In the genomic region with DNA sequence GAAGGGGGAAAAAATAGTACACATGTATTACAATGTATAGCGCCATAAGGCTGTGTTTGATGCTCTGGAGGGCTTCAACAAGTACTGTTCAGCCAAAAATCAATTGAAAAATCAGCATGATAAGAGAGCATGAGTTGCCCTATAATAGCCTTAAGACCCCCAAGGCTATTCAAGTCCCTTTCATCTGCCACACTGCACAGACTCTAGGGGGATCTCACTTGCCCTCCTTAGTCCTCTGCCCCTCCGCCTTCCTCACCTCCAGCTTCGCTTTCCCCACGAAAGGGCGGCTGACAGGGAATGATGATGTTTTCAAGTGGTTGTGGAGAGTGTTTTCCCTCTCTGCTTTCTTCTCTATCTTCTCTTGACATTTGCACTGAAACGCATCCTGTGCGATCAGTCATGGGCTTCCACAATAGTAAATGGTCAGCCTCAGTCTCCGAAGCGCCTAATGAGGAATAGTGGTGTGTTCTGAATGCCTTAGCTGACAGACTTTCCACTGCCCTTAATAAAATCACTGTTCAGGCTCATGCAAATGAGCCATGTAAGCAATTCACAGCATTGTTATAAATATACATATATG, we compare ENCODE assay signal across 25 mouse cellular contexts. TPM values are rescaled to one million over a fixed set of nuclear protein-coding genes. Genes with fewer than 3 reads are reported as not detected.
DNase-seq lines count a peak whose midpoint lies in the region; ATAC-seq lines count a peak whose summit lies in the region.
"Had no signal": no experiment of that assay in that cellular context is flagged by ENCODE, and none has a peak within 500 bp of the region (broad histone marks: within the 10 kb centered on the region; RNA-seq: fewer than 3 reads in every experiment).

No protein-coding gene starts in this region.

- no peaks in the 10 kb centered on the region for H3K9me3 ChIP-seq in forebrain, embryonic 13.5 days (replicated peaks)
- H3K9me3 ChIP-seq in forebrain, embryonic 10.5 days = no peaks in the 10 kb centered on the region
- no peaks in the 10 kb centered on the region for H3K9me3 ChIP-seq in forebrain, embryonic 14.5 days (replicated peaks; ENCODE audit: control insufficient read depth, low read length)
- H3K9me3 ChIP-seq in hindbrain, embryonic 14.5 days (ENCODE audit: control insufficient read depth, low read length) = no peaks in the 10 kb centered on the region
- no peaks in the 10 kb centered on the region for H3K9me3 ChIP-seq in midbrain, embryonic 13.5 days
- H3K9me3 ChIP-seq: embryonic facial prominence, embryonic 12.5 days; heart, embryonic 10.5 days had no signal

- no peak for DNase-seq in forebrain, embryonic 10.5 days (ENCODE audit: extremely low spot score, low spot score)
- no peak for DNase-seq in forebrain, embryonic 14.5 days (ENCODE audit: low spot score)
- no peak for DNase-seq in hindbrain, embryonic 14.5 days (ENCODE audit: low spot score)
- no peak for DNase-seq in gastrocnemius, adult 8-10 months (ENCODE audit: low spot score in 2 of 2)
- no peak for DNase-seq in thymus, adult 18-20 months
- DNase-seq in kidney, postnatal 4 days = no peak
- DNase-seq: adrenal gland, postnatal 25 days; cerebellum, adult 11 months; cerebellum, postnatal 14 days; heart, postnatal 4 days; kidney, postnatal 36 days; layer of hippocampus, adult 9-11 months; left cerebral cortex, postnatal 4 days; right cerebral cortex, adult 18-20 months; thymus, adult 2 months; thymus, postnatal 4 days had no signal

- no peak overlapping the region for H3K9ac ChIP-seq in forebrain, embryonic 13.5 days
- no peak overlapping the region for H3K9ac ChIP-seq in forebrain, embryonic 14.5 days (ENCODE audit: low read length)
- peak overlapping the region; percentile 6; the same call in 1 of the 2 replicates for H3K9ac ChIP-seq in hindbrain, embryonic 14.5 days
- H3K9ac ChIP-seq in midbrain, embryonic 13.5 days (replicated peaks) = no peak overlapping the region
- H3K9ac ChIP-seq: embryonic facial prominence, embryonic 12.5 days had no signal

- H3K4me2 ChIP-seq in forebrain, embryonic 13.5 days = peak overlapping the region; percentile 45
- peak overlapping the region; percentile 27; the same call in 1 of the 2 replicates for H3K4me2 ChIP-seq in forebrain, embryonic 14.5 days (ENCODE audit: low read length)
- H3K4me2 ChIP-seq in hindbrain, embryonic 14.5 days (replicated peaks) = peak overlapping the region; percentile 24
- H3K4me2 ChIP-seq in midbrain, embryonic 13.5 days (replicated peaks) = peak overlapping the region; percentile 21; the same call in 1 of the 2 replicates
- H3K4me2 ChIP-seq: embryonic facial prominence, embryonic 12.5 days had no signal

- H3K36me3 ChIP-seq in forebrain, embryonic 13.5 days (ENCODE audit: poor library complexity, severe bottlenecking) = peaks cover 40% of the 10 kb centered on the region
- H3K36me3 ChIP-seq in forebrain, embryonic 10.5 days (replicated peaks) = peaks cover 42% of the 10 kb centered on the region
- H3K36me3 ChIP-seq in forebrain, embryonic 14.5 days (ENCODE audit: control insufficient read depth, insufficient read depth, low read length) = peaks cover 36% of the 10 kb centered on the region
- H3K36me3 ChIP-seq in hindbrain, embryonic 14.5 days (replicated peaks; ENCODE audit: control insufficient read depth, insufficient read depth) = peaks cover 39% of the 10 kb centered on the region
- H3K36me3 ChIP-seq in midbrain, embryonic 13.5 days = peaks cover 3% of the 10 kb centered on the region

- WGBS in forebrain, embryonic 13.5 days = 55% methylated on average over 9 of the region's 9 CpGs
- WGBS in forebrain, embryonic 10.5 days = 84% methylated on average over 9 of the region's 9 CpGs
- WGBS in forebrain, embryonic 14.5 days = 59% methylated on average over 9 of the region's 9 CpGs
- WGBS in hindbrain, embryonic 14.5 days = 53% methylated on average over 9 of the region's 9 CpGs
- WGBS in midbrain, embryonic 13.5 days = 57% methylated on average over 9 of the region's 9 CpGs

- peak; percentile 5; the same call in 1 of the 2 replicates for ATAC-seq in forebrain, embryonic 13.5 days
- ATAC-seq in forebrain, embryonic 14.5 days = no peak
- no peak for ATAC-seq in hindbrain, embryonic 14.5 days (ENCODE audit: low FRiP score)
- ATAC-seq in midbrain, embryonic 13.5 days = peak; percentile 74
- ATAC-seq: CD4-positive, CD25-positive, alpha-beta regulatory T cell, adult 4 months; intestine, postnatal 0 days had no signal

- H3K27ac ChIP-seq in forebrain, embryonic 13.5 days = peak overlapping the region; percentile 80
- no peak overlapping the region for H3K27ac ChIP-seq in forebrain, embryonic 10.5 days
- peak overlapping the region; percentile 79; the same call in 1 of the 2 replicates for H3K27ac ChIP-seq in forebrain, embryonic 14.5 days (ENCODE audit: low read depth, low read length)
- H3K27ac ChIP-seq in hindbrain, embryonic 14.5 days = no peak overlapping the region
- peak overlapping the region; percentile 2; the same call in 1 of the 2 replicates for H3K27ac ChIP-seq in midbrain, embryonic 13.5 days
- H3K27ac ChIP-seq: embryonic facial prominence, embryonic 12.5 days; heart, embryonic 10.5 days; left cerebral cortex, adult 2 months; macrophage had no signal

- H3K4me1 ChIP-seq in forebrain, embryonic 13.5 days = peaks cover 60% of the 10 kb centered on the region
- peaks cover 47% of the 10 kb centered on the region for H3K4me1 ChIP-seq in forebrain, embryonic 10.5 days
- peaks cover 42% of the 10 kb centered on the region for H3K4me1 ChIP-seq in forebrain, embryonic 14.5 days (ENCODE audit: control insufficient read depth, insufficient read depth, low read length)
- H3K4me1 ChIP-seq in hindbrain, embryonic 14.5 days (replicated peaks; ENCODE audit: control insufficient read depth, insufficient read depth, low read length) = peaks cover 39% of the 10 kb centered on the region
- H3K4me1 ChIP-seq in midbrain, embryonic 13.5 days (replicated peaks) = peaks cover 37% of the 10 kb centered on the region

- H3K27me3 ChIP-seq in forebrain, embryonic 13.5 days = no peaks in the 10 kb centered on the region
- no peaks in the 10 kb centered on the region for H3K27me3 ChIP-seq in forebrain, embryonic 10.5 days (ENCODE audit: poor library complexity, severe bottlenecking)
- no peaks in the 10 kb centered on the region for H3K27me3 ChIP-seq in forebrain, embryonic 14.5 days (replicated peaks; ENCODE audit: control insufficient read depth, insufficient read depth, low read length)
- no peaks in the 10 kb centered on the region for H3K27me3 ChIP-seq in hindbrain, embryonic 14.5 days (ENCODE audit: control insufficient read depth, insufficient read depth, low read length)
- no peaks in the 10 kb centered on the region for H3K27me3 ChIP-seq in midbrain, embryonic 13.5 days
- H3K27me3 ChIP-seq: embryonic facial prominence, embryonic 12.5 days had no signal

- no peak overlapping the region for H3K4me3 ChIP-seq in forebrain, embryonic 13.5 days
- no peak overlapping the region for H3K4me3 ChIP-seq in forebrain, embryonic 10.5 days
- no peak overlapping the region for H3K4me3 ChIP-seq in forebrain, embryonic 14.5 days (ENCODE audit: low read depth, low read length)
- H3K4me3 ChIP-seq in hindbrain, embryonic 14.5 days (replicated peaks; ENCODE audit: low read length) = no peak overlapping the region
- H3K4me3 ChIP-seq in midbrain, embryonic 13.5 days (replicated peaks) = no peak overlapping the region
- H3K4me3 ChIP-seq: embryonic facial prominence, embryonic 12.5 days; heart, embryonic 10.5 days; left cerebral cortex, adult 2 months had no signal

RNA-seq across cellular contexts. Expression of a gene that starts 23.9 kb away (rescaled TPM):
- polyA plus RNA-seq in forebrain, embryonic 13.5 days (2015; fragmentation: Nextera tagmentation; extraction: Ambion mirVana) = 128 and 130 TPM in 2 replicates
- polyA plus RNA-seq in forebrain, embryonic 10.5 days (2016; fragmentation: Nextera tagmentation; extraction: Ambion mirVana) = 32.5 TPM in 2 replicates
- polyA plus RNA-seq in forebrain, embryonic 14.5 days (2014; fragmentation: Nextera tagmentation; extraction: Ambion mirVana) = 99.1 and 114 TPM in 2 replicates
- polyA plus RNA-seq in hindbrain, embryonic 14.5 days (2014; fragmentation: Nextera tagmentation; extraction: Ambion mirVana) = 136 and 159 TPM in 2 replicates
- 69.4 and 79.0 TPM in 2 replicates for polyA plus RNA-seq in midbrain, embryonic 13.5 days (2015; fragmentation: Nextera tagmentation; extraction: Ambion mirVana)
- total RNA-seq in gastrocnemius, adult 8-10 months (2022) = 1 to 10 TPM in 2 of 4 experiments, under 1 TPM in 2; 0.56 to 1.9 (median 1.00) TPM
- total RNA-seq: granulocyte monocyte progenitor cell, adult 5-6 weeks had no signal
- polyA plus RNA-seq: CD4-positive, CD25-positive, alpha-beta regulatory T cell, adult 4 months; macrophage had no signal

Comparison
In these comparisons a context has a peak if more than half of its experiments do, and no peak if none do; other contexts are left out.
1. ATAC-seq: peak in forebrain, embryonic 13.5 days (single experiment) and midbrain, embryonic 13.5 days (single experiment); none in forebrain, embryonic 14.5 days (single experiment) and hindbrain, embryonic 14.5 days (single experiment).
2. H3K27ac ChIP-seq: peak in forebrain, embryonic 13.5 days (single experiment), forebrain, embryonic 14.5 days (single experiment) and midbrain, embryonic 13.5 days (single experiment); none in forebrain, embryonic 10.5 days (single experiment) and hindbrain, embryonic 14.5 days (single experiment).
3. Peak in every context shown above with its lines, with median percentiles within 50 percentile points of each other: H3K4me2 ChIP-seq.